Mouse (Mus musculus) stomach, embryonic 14.5 days (tissue): ENCODE results near the gene Dctn5. TPM values are rescaled to one million over a fixed set of nuclear protein-coding genes. Genes with fewer than 3 reads are reported as not detected.
"Not testable (repeated sequence)": the region's sequence is repeated elsewhere in the genome, so short reads cannot be mapped to it uniquely, and the experiment has no call there.

Experiments
- ATAC-seq: fragments of 200-750 bp; cut with Nextera tagmentation; 2 replicates; pipeline ENCODE4 v1.8.0; 2017; ENCODE audit warnings: low read depth, moderate TSS enrichment; ENCODE audit not compliant: insufficient number of reproducible peaks, insufficient read depth, low FRiP score
- H3K27ac ChIP-seq: fragments of 300-500 bp; sonication (generic); 2 replicates; pipeline ENCODE4 v1.5.1; 2014; ENCODE audit warnings: mild to moderate bottlenecking, low read length, moderate library complexity, mixed read lengths
- H3K27me3 ChIP-seq: fragments of 300-500 bp; sonication (generic); 2 replicates; pipeline ENCODE4 v1.6.1; 2014; ENCODE audit warnings: low read length, control low read depth, mixed read lengths; ENCODE audit not compliant: control insufficient read depth, insufficient read depth
- H3K36me3 ChIP-seq: fragments of 300-500 bp; sonication (generic); 2 replicates; pipeline ENCODE4 v1.6.1; 2014; ENCODE audit warnings: mild to moderate bottlenecking, control low read depth, low read length, moderate library complexity, mixed read lengths; ENCODE audit not compliant: control insufficient read depth, insufficient read depth
- H3K4me1 ChIP-seq: fragments of 300-500 bp; sonication (generic); 2 replicates; pipeline ENCODE4 v1.6.1; 2014; ENCODE audit warnings: low read length, control low read depth, mixed read lengths; ENCODE audit not compliant: control insufficient read depth, insufficient read depth
- H3K4me2 ChIP-seq: fragments of 300-500 bp; sonication (generic); replicated peaks from 2 replicates; pipeline ENCODE4 v1.6.1; 2014; ENCODE audit warnings: low read depth, low read length, control low read depth
- H3K4me3 ChIP-seq: fragments of 300-500 bp; sonication (generic); 2 replicates; pipeline ENCODE4 v1.5.1; 2014; ENCODE audit warnings: low read depth, low read length, control low read depth
- H3K9ac ChIP-seq: fragments of 300-500 bp; sonication (generic); replicated peaks from 2 replicates; pipeline ENCODE4 v1.6.1; 2014; ENCODE audit warnings: low read depth, mild to moderate bottlenecking, control low read depth, low read length, moderate library complexity, mixed read lengths
- H3K9me3 ChIP-seq: fragments of 300-500 bp; sonication (generic); 2 replicates; pipeline ENCODE4 v1.6.1; 2016; ENCODE audit warnings: low read depth, low read length, control low read depth; ENCODE audit not compliant: control insufficient read depth
- WGBS: fragments of 180-500 bp; shearing (Covaris S2); extraction: QIAGEN DNeasy Blood & Tissue Kit; methylation state at CpG from one replicate; pipeline ENCODE4 v1.1.7; 2014; 5-methylcytosine and 5-hydroxymethylcytosine counted together
- polyA plus RNA-seq: library from polyadenylated mRNA; unstranded; fragments of >200 nt; fragmentation: Nextera tagmentation; extraction: Ambion mirVana; gene quantifications from 2 replicates; pipeline ENCODE4 v1.2.1, GENCODE M21; 2014

The Dctn5 gene
- 129 and 133 TPM in 2 replicates for polyA plus RNA-seq

- Histone ChIP-seq H3K4me2 (peak within 1 kb of the TSS; percentile 70), H3K9me3 (no peaks in the 10 kb centered on the region), H3K9ac (peak within 1 kb of the TSS; percentile 81), H3K4me1 (no peaks in the 10 kb centered on the region), H3K27me3 (no peaks in the 10 kb centered on the region), H3K36me3 (peaks cover 21% of the 10 kb centered on the region), H3K4me3 (peak within 1 kb of the TSS; percentile 91), H3K27ac (peak within 1 kb of the TSS; percentile 44; the same call in 1 of the 2 replicates)
- ATAC-seq, result peak; percentile 97
- under 1% methylated on average over 54 of the region's 54 CpGs for WGBS
Measured at GRCm38 (mm10) chr7:122132497-122133337, at the start of gene Dctn5, which contains the start of gene Palb2. Dctn5 (plus strand) TSS chr7:122133041. Palb2 (minus strand) TSS chr7:122132985.

DNA sequence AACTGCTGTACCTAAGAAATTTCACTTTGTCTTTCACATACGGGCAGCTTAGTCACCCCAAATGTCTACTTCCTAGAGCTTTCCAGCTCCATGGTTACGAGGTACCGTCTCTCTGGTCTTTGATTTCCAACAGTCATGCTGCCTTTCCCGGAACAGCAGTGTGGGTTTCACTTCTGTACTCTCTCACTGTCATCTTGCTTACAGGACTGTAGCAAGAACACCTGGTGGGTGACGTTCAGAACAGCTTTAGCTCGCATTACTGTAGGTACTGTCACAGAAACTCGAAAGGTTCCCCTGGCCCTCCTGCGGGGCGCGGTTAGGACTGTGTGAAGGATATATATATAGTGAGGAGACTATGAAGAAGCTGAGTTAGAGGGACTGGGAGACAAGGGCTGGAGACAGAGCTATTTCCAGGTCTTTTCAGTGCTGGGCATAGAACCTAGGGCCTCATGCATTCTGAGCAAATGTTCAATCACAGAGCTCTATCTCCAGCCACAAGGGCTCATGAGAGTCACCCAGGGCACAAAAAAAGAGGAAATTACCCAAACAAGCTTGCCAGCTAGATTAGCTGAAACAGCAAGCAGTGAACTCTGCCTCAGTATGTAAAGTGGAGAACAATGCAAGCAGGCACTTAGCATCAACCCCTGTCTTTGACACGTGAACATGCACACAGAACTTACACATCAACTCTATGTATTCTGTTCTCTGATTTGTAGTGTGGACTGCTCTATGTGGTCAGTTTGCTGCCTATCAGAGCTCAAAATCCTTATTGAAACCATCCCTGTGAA is 45.5 kb upstream of the Dctn5 start:
- WGBS, result 89% methylated on average over 11 of the region's 11 CpGs

GRCm38 (mm10) chr7:122094564-122095330 is 38.1 kb upstream of the Dctn5 start:
- 90% methylated on average over 2 of the region's 2 CpGs for WGBS
- H3K36me3 ChIP-seq, result peaks cover 72% of the 10 kb centered on the region
- no peak overlapping the region for H3K4me2 ChIP-seq
- no peak overlapping the region for H3K4me3 ChIP-seq
- H3K27me3 ChIP-seq, result no peaks in the 10 kb centered on the region
- H3K9ac ChIP-seq, result no peak overlapping the region
- no peak overlapping the region for H3K27ac ChIP-seq
- H3K9me3 ChIP-seq, result no peaks in the 10 kb centered on the region
- no peaks in the 10 kb centered on the region for H3K4me1 ChIP-seq
- ATAC-seq, result no peak

More for the DNA sequence above, 45.5 kb upstream of the Dctn5 start:
- Histone ChIP-seq H3K4me2 (no peak overlapping the region), H3K4me3 (no peak overlapping the region), H3K4me1 (no peaks in the 10 kb centered on the region), H3K27me3 (no peaks in the 10 kb centered on the region), H3K36me3 (peaks cover 68% of the 10 kb centered on the region), H3K27ac (no peak overlapping the region), H3K9ac (no peak overlapping the region), H3K9me3 (no peaks in the 10 kb centered on the region)
- no peak for ATAC-seq

- H3K9me3 ChIP-seq, result no peaks in the 10 kb centered on the region
- no peak overlapping the region for H3K9ac ChIP-seq
- H3K27ac ChIP-seq, result no peak overlapping the region
- H3K4me2 ChIP-seq, result no peak overlapping the region
- H3K4me3 ChIP-seq, result no peak overlapping the region
- WGBS, result 92% methylated on average over 3 of the region's 3 CpGs
- no peaks in the 10 kb centered on the region for H3K27me3 ChIP-seq
- H3K4me1 ChIP-seq, result peaks cover 6% of the 10 kb centered on the region
- peaks cover 45% of the 10 kb centered on the region for H3K36me3 ChIP-seq
- ATAC-seq, result no peak
Measured at GRCm38 (mm10) chr7:122098009-122098408, 34.8 kb upstream of the Dctn5 start.

DNA sequence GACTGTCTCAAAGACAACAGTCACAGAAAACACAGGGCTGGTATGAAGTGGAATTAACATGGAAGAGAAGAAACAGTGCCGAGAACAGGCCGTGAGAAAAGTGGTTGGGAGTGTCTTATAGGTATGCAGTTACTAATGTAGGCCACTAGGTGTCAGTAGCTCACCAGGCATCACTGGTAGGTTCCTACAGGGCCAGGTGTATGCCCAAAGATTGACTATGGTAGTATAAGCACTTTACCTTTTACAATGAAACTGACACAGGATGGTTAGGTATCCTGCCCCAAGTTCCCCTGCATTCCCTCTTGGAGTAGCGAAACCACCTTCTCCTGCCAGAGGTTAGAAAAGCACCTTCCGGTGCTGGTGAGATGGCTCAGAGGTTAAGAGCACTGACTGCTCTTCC is 33.6 kb upstream of the Dctn5 start:
- Histone ChIP-seq H3K9ac (no peak overlapping the region), H3K27ac (no peak overlapping the region), H3K9me3 (no peaks in the 10 kb centered on the region), H3K4me1 (peaks cover 6% of the 10 kb centered on the region), H3K4me2 (no peak overlapping the region), H3K36me3 (peaks cover 39% of the 10 kb centered on the region), H3K4me3 (no peak overlapping the region), H3K27me3 (no peaks in the 10 kb centered on the region)
- 62% methylated on average over 4 of the region's 4 CpGs for WGBS
- no peak; the same call in 1 of the 2 replicates for ATAC-seq

GRCm38 (mm10) chr7:122101014-122101746 is 31.7 kb upstream of the Dctn5 start:
- H3K4me2 ChIP-seq, result peak overlapping the region; percentile 82
- H3K27me3 ChIP-seq, H3K9me3 ChIP-seq, H3K27ac ChIP-seq, H3K4me1 ChIP-seq: not testable (repeated sequence)
- peak; percentile 70 for ATAC-seq
- H3K36me3 ChIP-seq, result peaks cover 20% of the 10 kb centered on the region
- WGBS, result 6% methylated on average over 25 of the region's 28 CpGs
- peak overlapping the region; percentile 82 for H3K9ac ChIP-seq
- peak overlapping the region; percentile 68 for H3K4me3 ChIP-seq

- Histone ChIP-seq H3K36me3 (peaks cover 14% of the 10 kb centered on the region), H3K27me3 (no peaks in the 10 kb centered on the region), H3K27ac (no peak within 1 kb of the TSS), H3K4me1 (peaks cover 6% of the 10 kb centered on the region), H3K9ac (peak within 1 kb of the TSS; percentile 82), H3K4me2 (peak within 1 kb of the TSS; percentile 82), H3K9me3 (no peaks in the 10 kb centered on the region), H3K4me3 (peak within 1 kb of the TSS; percentile 68)
- ATAC-seq, result peak; percentile 99
- WGBS, result under 1% methylated on average over 41 of the region's 43 CpGs
Measured at GRCm38 (mm10) chr7:122101747-122102244, 31.0 kb upstream of the Dctn5 start, which contains the start of gene Ndufab1. Ndufab1 (minus strand) TSS chr7:122101886.
